Mouse (Mus musculus) forebrain, embryonic 15.5 days (tissue): ENCODE measurements around the gene St8sia1. TPM values are rescaled to one million over a fixed set of nuclear protein-coding genes. Genes with fewer than 3 reads are reported as not detected.

Experiments used
- ATAC-seq: fragments of 200-750 bp; cut with Nextera tagmentation; replicated peaks from 2 replicates; pipeline ENCODE4 v1.8.0; 2017; ENCODE audit warnings: mild to moderate bottlenecking, moderate TSS enrichment, moderate library complexity
- H3K27ac ChIP-seq: fragments of 300-500 bp; sonication (generic); replicated peaks from 2 replicates; pipeline ENCODE4 v1.5.1; 2015; ENCODE audit warnings: mild to moderate bottlenecking, inconsistent platforms
- H3K27me3 ChIP-seq: fragments of 300-500 bp; sonication (generic); 2 replicates; pipeline ENCODE4 v1.6.1; 2015; ENCODE audit warnings: inconsistent platforms
- H3K36me3 ChIP-seq: fragments of 300-500 bp; sonication (generic); 2 replicates; pipeline ENCODE4 v1.6.1; 2015; ENCODE audit warnings: mild to moderate bottlenecking, inconsistent platforms
- H3K4me1 ChIP-seq: fragments of 300-500 bp; sonication (generic); 2 replicates; pipeline ENCODE4 v1.6.1; 2015; ENCODE audit warnings: inconsistent platforms
- H3K4me2 ChIP-seq: fragments of 300-500 bp; sonication (generic); replicated peaks from 2 replicates; pipeline ENCODE4 v1.6.1; 2015; ENCODE audit warnings: mild to moderate bottlenecking, inconsistent platforms
- H3K4me3 ChIP-seq: fragments of 300-500 bp; sonication (generic); 2 replicates; pipeline ENCODE4 v1.5.1; 2015; ENCODE audit warnings: mild to moderate bottlenecking, inconsistent platforms
- H3K9ac ChIP-seq: fragments of 300-500 bp; sonication (generic); replicated peaks from 2 replicates; pipeline ENCODE4 v1.6.1; 2015; ENCODE audit warnings: mild to moderate bottlenecking, inconsistent platforms
- H3K9me3 ChIP-seq: fragments of 300-500 bp; sonication (generic); 2 replicates; pipeline ENCODE4 v1.6.1; 2016; ENCODE audit warnings: inconsistent platforms
- WGBS: fragments of 180-500 bp; shearing (Covaris S2); methylation state at CpG from one replicate; pipeline ENCODE4 v1.1.7; 2015; ENCODE audit warnings: mixed read lengths; 5-methylcytosine and 5-hydroxymethylcytosine counted together
- polyA plus RNA-seq: library from polyadenylated mRNA; unstranded; fragments of >200 nt; fragmentation: Nextera tagmentation; extraction: Ambion mirVana; gene quantifications from 2 replicates; pipeline ENCODE4 v1.2.1, GENCODE M21; 2015

St8sia1 gene
- polyA plus RNA-seq, 1 experiment from 2014 or later = 6.9 TPM

- H3K9me3 ChIP-seq = no peaks in the 10 kb centered on the region
- no peak overlapping the region for H3K9ac ChIP-seq
- no peaks in the 10 kb centered on the region for H3K27me3 ChIP-seq
- no peaks in the 10 kb centered on the region for H3K36me3 ChIP-seq
- no peak overlapping the region for H3K4me2 ChIP-seq
- H3K4me3 ChIP-seq = no peak overlapping the region
- no peak overlapping the region for H3K27ac ChIP-seq
- 79% methylated on average over 8 of the region's 8 CpGs for WGBS
- no peaks in the 10 kb centered on the region for H3K4me1 ChIP-seq
- no peak for ATAC-seq
These were observed 116.2 kb downstream of the St8sia1 start for GRCm38 (mm10) chr6:142847914-142848674.

GRCm38 (mm10) chr6:142846855-142847254 is 117.4 kb downstream of the St8sia1 start:
- no peaks in the 10 kb centered on the region for H3K36me3 ChIP-seq
- no peak overlapping the region for H3K27ac ChIP-seq
- H3K27me3 ChIP-seq = no peaks in the 10 kb centered on the region
- ATAC-seq = no peak
- 77% methylated on average over 4 of the region's 4 CpGs for WGBS
- no peak overlapping the region for H3K4me2 ChIP-seq
- H3K4me3 ChIP-seq = no peak overlapping the region
- no peak overlapping the region for H3K9ac ChIP-seq
- H3K4me1 ChIP-seq = no peaks in the 10 kb centered on the region
- H3K9me3 ChIP-seq = no peaks in the 10 kb centered on the region

DNA sequence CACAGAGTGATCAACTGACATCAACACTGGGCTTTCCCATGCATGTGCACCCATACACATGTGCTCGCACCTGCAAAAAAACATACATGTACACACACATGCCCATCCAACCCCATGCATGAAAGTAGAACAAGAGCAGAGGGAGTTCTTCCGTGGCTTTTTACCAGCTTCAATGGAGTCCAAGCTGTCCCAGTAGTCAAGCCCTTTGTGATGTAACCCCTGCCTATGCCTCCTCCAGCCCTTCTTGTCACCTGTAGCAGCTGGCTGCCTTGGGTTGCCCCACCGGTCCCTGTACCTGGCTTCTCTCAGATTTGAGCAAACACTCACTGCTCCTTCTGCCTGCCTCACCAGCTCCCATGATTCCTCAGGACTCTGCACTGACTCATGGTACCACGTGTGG is 119.2 kb downstream of the St8sia1 start:
- H3K27ac ChIP-seq = no peak overlapping the region
- H3K27me3 ChIP-seq = no peaks in the 10 kb centered on the region
- no peak overlapping the region for H3K4me3 ChIP-seq
- no peak overlapping the region for H3K4me2 ChIP-seq
- ATAC-seq = no peak
- H3K4me1 ChIP-seq = no peaks in the 10 kb centered on the region
- no peaks in the 10 kb centered on the region for H3K36me3 ChIP-seq
- H3K9ac ChIP-seq = no peak overlapping the region
- 91% methylated on average over 4 of the region's 4 CpGs for WGBS
- no peaks in the 10 kb centered on the region for H3K9me3 ChIP-seq

GRCm38 (mm10) chr6:142844061-142844460 is 120.2 kb downstream of the St8sia1 start:
- no peak for ATAC-seq
- H3K36me3 ChIP-seq = no peaks in the 10 kb centered on the region

DNA sequence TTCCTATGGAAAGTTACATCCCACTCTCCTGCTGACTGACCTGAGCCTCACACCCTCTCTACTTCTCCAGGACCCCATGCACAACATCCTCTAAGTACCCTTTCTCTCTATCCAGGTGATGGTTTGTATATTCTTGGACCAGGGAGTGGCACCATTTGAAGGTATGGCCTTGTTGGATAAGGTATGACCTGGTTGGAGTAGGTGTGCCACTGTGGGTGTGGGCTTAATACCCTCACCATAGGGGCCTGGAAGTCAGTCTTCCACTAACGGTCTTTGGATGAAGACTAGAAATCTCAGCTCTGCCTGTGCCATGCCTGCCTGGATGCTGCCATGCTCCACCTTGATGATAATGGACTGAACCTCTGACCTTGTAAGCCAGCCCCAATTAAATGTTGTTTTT is 125.8 kb downstream of the St8sia1 start:
- no peak for ATAC-seq
- no peaks in the 10 kb centered on the region for H3K27me3 ChIP-seq
- H3K4me1 ChIP-seq = peaks cover 5% of the 10 kb centered on the region; the same call in 1 of the 2 replicates
- 89% methylated on average over 1 of the region's 1 CpGs for WGBS
- no peak overlapping the region for H3K4me2 ChIP-seq
- no peaks in the 10 kb centered on the region for H3K9me3 ChIP-seq
- no peak overlapping the region for H3K27ac ChIP-seq
- no peaks in the 10 kb centered on the region for H3K36me3 ChIP-seq
- no peak overlapping the region for H3K9ac ChIP-seq
- H3K4me3 ChIP-seq = no peak overlapping the region

More at GRCm38 (mm10) chr6:142844061-142844460, 120.2 kb downstream of the St8sia1 start:
- Histone ChIP-seq H3K4me1 (no peaks in the 10 kb centered on the region), H3K4me3 (no peak overlapping the region), H3K4me2 (no peak overlapping the region), H3K27ac (no peak overlapping the region), H3K9ac (no peak overlapping the region), H3K9me3 (no peaks in the 10 kb centered on the region), H3K27me3 (no peaks in the 10 kb centered on the region)
- 89% methylated on average over 4 of the region's 4 CpGs for WGBS

GRCm38 (mm10) chr6:142837326-142837725 is 126.9 kb downstream of the St8sia1 start:
- H3K9ac ChIP-seq = no peak overlapping the region
- whole genome bisulfite sequencing = 90% methylated on average over 9 of the region's 9 CpGs
- H3K27ac ChIP-seq = no peak overlapping the region
- ATAC-seq = no peak
- no peak overlapping the region for H3K4me3 ChIP-seq
- no peak overlapping the region for H3K4me2 ChIP-seq
- no peaks in the 10 kb centered on the region for H3K27me3 ChIP-seq
- peaks cover 8% of the 10 kb centered on the region; the same call in 1 of the 2 replicates for H3K4me1 ChIP-seq
- no peaks in the 10 kb centered on the region for H3K9me3 ChIP-seq
- no peaks in the 10 kb centered on the region for H3K36me3 ChIP-seq

DNA sequence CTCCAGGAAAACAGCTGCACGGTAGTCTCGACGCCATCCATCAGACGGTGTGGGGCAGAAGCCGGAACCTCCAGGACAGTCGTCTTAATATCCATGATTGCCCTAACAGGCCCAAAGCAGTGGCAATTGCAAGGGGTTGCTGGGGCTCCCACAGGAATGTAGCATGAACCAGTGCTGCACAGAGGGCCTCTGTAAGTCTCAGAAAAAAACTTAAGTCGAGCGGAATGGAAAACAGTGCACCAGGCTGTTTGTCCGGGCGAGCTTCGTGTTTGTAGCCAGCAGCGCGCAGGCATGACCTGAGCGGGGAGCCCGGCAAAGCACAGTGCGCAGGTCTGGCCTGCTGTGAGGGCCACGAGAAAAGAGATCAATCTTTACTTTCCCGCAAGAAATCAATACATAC is 128.5 kb downstream of the St8sia1 start:
- H3K36me3 ChIP-seq = no peaks in the 10 kb centered on the region
- 60% methylated on average over 18 of the region's 18 CpGs for WGBS
- no peak overlapping the region for H3K4me2 ChIP-seq
- H3K9ac ChIP-seq = no peak overlapping the region
- H3K4me1 ChIP-seq = peaks cover 8% of the 10 kb centered on the region; the same call in 1 of the 2 replicates
- H3K27ac ChIP-seq = no peak overlapping the region
- peak; percentile 79 for ATAC-seq
- no peaks in the 10 kb centered on the region for H3K9me3 ChIP-seq
- no peaks in the 10 kb centered on the region for H3K27me3 ChIP-seq
- H3K4me3 ChIP-seq = no peak overlapping the region

DNA sequence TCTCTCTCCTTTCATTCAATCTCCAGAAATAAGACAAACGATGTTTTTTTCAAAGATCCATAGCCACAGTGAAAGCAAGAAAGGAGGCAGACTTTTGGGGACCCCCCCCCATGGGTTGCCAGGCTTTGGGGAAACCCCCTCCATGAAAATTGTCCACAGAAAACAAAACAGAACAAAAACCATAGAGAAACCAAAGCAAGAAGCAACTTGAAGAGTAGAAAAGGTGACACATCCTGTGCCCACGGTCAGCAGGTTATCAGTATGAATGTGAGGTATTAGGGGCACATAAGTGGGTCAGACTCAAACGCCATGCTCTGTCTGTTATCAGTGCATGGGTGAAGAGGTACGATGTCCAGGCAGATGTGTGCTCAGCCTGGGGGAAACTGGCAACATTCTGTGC is 129.3 kb downstream of the St8sia1 start:
- Histone ChIP-seq H3K4me1 (peaks cover 8% of the 10 kb centered on the region; the same call in 1 of the 2 replicates), H3K9ac (no peak overlapping the region), H3K36me3 (no peaks in the 10 kb centered on the region), H3K9me3 (no peaks in the 10 kb centered on the region), H3K27me3 (no peaks in the 10 kb centered on the region), H3K27ac (no peak overlapping the region), H3K4me3 (no peak overlapping the region), H3K4me2 (no peak overlapping the region)
- WGBS = 80% methylated on average over 4 of the region's 4 CpGs
- ATAC-seq = no peak

DNA sequence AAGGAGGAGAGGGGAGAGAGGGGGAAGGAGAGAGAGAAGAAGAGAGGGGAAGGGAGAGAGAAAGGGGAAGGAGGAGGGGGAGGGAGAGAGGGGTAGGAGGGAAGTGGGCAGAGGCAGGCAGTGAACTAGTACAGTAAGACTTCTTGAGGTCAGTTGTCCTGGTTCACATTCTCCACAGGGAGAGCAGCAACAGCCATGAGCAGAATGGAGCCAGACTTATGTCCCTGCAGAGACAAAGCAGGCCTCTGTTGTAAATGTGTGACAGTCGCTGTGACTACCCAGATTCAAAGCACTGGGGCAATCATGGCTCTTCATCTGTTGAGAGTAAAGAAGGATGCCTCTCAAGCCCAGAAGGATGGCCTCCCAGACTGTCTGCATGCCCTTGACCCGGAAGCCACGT is 132.5 kb downstream of the St8sia1 start:
- H3K36me3 ChIP-seq = 0 out of 2 replicates have a peak, but pooled peaks cover 11% of the 10 kb centered on the region
- H3K4me3 ChIP-seq = no peak overlapping the region
- H3K27me3 ChIP-seq = no peaks in the 10 kb centered on the region
- no peak overlapping the region for H3K27ac ChIP-seq
- H3K4me2 ChIP-seq = no peak overlapping the region
- H3K9me3 ChIP-seq = no peaks in the 10 kb centered on the region
- H3K4me1 ChIP-seq = peaks cover 8% of the 10 kb centered on the region; the same call in 1 of the 2 replicates
- ATAC-seq = no peak
- 81% methylated on average over 3 of the region's 3 CpGs for WGBS
- H3K9ac ChIP-seq = no peak overlapping the region

DNA sequence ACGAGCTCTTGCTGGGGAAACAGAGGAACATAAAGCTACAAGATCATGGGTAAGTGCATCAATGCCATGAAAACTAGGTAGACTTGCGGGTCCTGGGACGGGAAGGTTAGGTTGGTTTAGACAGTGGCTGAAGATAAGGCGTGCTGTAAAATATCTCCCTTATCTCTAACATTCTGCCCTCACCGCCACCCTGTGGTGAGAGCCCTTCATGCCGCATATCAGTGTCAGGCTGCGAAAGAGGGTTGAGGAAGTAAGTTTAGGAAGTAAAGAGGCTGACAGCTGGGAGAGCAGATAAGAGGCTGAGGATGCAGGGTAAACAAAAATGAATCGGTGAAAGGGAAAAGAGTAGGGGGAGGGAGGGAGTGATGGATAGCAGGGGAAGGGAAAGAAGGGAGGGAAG is 133.0 kb downstream of the St8sia1 start:
- Histone ChIP-seq H3K9me3 (no peaks in the 10 kb centered on the region), H3K36me3 (0 out of 2 replicates have a peak, but pooled peaks cover 11% of the 10 kb centered on the region), H3K4me3 (no peak overlapping the region), H3K27ac (no peak overlapping the region), H3K9ac (no peak overlapping the region), H3K4me2 (no peak overlapping the region), H3K4me1 (peaks cover 8% of the 10 kb centered on the region; the same call in 1 of the 2 replicates), H3K27me3 (no peaks in the 10 kb centered on the region)
- 68% methylated on average over 8 of the region's 8 CpGs for WGBS
- no peak for ATAC-seq

- whole genome bisulfite sequencing = 93% methylated on average over 3 of the region's 3 CpGs
- H3K9ac ChIP-seq = no peak overlapping the region
- H3K27me3 ChIP-seq = no peaks in the 10 kb centered on the region
- no peak for ATAC-seq
- H3K4me1 ChIP-seq = peaks cover 3% of the 10 kb centered on the region; the same call in 1 of the 2 replicates
- H3K27ac ChIP-seq = no peak overlapping the region
- H3K4me2 ChIP-seq = no peak overlapping the region
- H3K36me3 ChIP-seq = 0 out of 2 replicates have a peak, but pooled peaks cover 11% of the 10 kb centered on the region
- no peak overlapping the region for H3K4me3 ChIP-seq
- H3K9me3 ChIP-seq = no peaks in the 10 kb centered on the region
These were observed 134.0 kb downstream of the St8sia1 start for GRCm38 (mm10) chr6:142830221-142830620.

DNA sequence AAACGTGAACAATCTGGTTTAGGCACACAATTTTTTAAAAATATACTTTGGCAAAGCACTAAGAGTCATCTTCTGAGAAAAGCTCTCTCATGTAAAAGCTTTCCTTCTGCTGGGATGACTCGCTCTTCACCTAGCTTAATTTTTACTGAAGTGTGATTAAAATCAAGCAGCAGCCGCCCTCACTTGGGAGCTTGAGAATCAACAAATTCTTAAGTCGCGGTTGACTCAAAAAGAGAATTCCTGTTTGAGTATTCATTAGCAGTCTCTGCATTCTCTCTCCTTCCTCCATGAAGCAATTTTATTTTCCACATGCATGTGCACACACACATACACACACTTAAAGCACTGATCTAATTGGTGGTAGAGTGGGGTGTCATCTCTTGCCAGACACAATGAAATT is 138.8 kb downstream of the St8sia1 start:
- no peak overlapping the region for H3K4me2 ChIP-seq
- no peaks in the 10 kb centered on the region for H3K9me3 ChIP-seq
- H3K4me3 ChIP-seq = no peak overlapping the region
- no peak for ATAC-seq
- no peak overlapping the region for H3K27ac ChIP-seq
- 83% methylated on average over 5 of the region's 5 CpGs for WGBS
- H3K9ac ChIP-seq = no peak overlapping the region
- H3K27me3 ChIP-seq = no peaks in the 10 kb centered on the region
- no peaks in the 10 kb centered on the region for H3K4me1 ChIP-seq
- H3K36me3 ChIP-seq = 0 out of 2 replicates have a peak, but pooled peaks cover 11% of the 10 kb centered on the region
